Mouse (Mus musculus): ENCODE measurements at regions not wholly inside any gene's neighbourhood (a gene's known extent, or its start where the extent isn't known, plus 50 kb on each side); places are given as distances from the start of the nearest gene placed in this dataset.

DNA sequence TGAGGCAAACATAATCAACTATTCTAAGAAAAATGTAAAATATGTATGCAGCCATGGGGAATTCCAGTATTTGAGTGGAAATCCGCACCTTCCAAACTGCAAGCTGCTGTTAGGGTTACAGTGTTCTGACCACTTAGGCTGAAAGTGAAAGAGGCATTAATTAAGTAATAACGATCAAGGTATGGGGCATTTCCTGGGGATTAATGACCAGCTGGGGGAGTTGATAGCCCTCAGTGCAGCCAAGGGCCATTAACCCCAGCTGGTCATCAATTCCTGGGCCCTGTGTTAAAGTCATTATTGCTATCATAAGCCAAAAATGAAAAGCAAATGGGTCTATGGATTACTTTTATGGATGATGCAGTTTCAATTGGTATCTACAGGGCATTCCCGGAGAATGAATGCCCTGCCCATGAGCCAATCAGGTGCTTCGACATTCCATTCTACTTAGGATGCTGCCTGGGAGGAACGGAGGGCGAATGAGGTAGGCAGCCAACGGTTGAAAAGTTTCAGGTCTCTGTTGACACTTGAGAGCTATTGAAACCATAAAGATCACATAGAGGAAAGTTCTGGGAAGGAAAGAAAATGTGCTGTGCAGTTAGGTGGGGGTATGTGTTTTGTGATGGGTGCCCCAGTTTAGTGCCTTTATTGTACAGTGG is 257.2 kb upstream of the Dph6 start:
- 73% methylated on average over 7 of the region's 7 CpGs for WGBS
- H3K4me1 ChIP-seq (ENCODE audit: control insufficient read depth, insufficient read depth), result no peaks in the 10 kb centered on the region; the same call in 1 of the 2 replicates
- H3K27ac ChIP-seq (ENCODE audit: low read depth), result no peak overlapping the region
- no peak overlapping the region for H3K4me3 ChIP-seq (ENCODE audit: low read depth, low read length)
- H3K36me3 ChIP-seq (replicated peaks; ENCODE audit: control insufficient read depth, insufficient read depth, low read length), result no peaks in the 10 kb centered on the region
- H3K9me3 ChIP-seq (replicated peaks; ENCODE audit: control insufficient read depth, low read length), result no peaks in the 10 kb centered on the region
- ATAC-seq (ENCODE audit: insufficient read depth, low read depth) (no peak), DNase-seq (ENCODE audit: low spot score) (no peak)
- H3K27me3 ChIP-seq (ENCODE audit: control insufficient read depth, insufficient read depth, low read length), result no peaks in the 10 kb centered on the region
- no peak overlapping the region for H3K9ac ChIP-seq (replicated peaks; ENCODE audit: low read depth, low read length)
- TF ChIP-seq EP300 (IDR thresholded peaks at IDR 0.05; ENCODE audit: low read depth) (no peak), CTCF (IDR thresholded peaks at IDR 0.05; ENCODE audit: low read depth) (no peak)
- H3K4me2 ChIP-seq (ENCODE audit: low read depth, low read length), result no peak overlapping the region

DNA sequence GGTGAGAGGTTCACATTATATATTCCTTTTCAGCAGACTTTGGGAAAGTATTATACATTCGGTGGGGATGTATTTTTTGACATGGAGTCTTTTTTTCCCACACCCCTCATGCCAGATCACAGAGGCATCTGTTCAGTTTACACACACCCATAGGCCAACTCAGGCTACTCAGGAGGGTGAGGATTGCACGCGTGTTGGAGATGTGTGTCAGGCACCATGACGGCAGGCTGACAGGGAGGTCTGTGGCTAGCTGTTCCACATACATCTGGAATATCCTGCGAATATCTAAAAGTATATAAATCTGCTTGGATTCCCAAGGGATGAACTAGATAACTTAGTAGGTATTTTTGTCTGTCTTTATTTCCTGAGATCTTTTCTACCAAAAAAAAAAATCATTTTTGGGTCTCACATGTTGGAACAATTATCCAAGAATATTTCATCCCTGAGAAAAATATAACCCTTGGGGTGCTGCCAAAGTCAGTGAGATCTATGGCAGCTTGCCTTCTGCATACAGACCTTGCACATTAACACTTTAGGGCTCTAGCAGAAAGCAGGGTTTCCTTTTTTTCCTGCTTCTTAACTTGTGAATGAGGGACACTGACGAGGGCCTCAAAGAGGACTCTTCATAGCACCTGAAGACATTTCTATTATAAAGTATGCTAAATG is 260.4 kb upstream of the Dph6 start:
- Histone ChIP-seq H3K4me1 (ENCODE audit: control insufficient read depth, insufficient read depth) (no peaks in the 10 kb centered on the region; the same call in 1 of the 2 replicates), H3K4me3 (ENCODE audit: low read depth, low read length) (no peak overlapping the region), H3K36me3 (replicated peaks; ENCODE audit: control insufficient read depth, insufficient read depth, low read length) (no peaks in the 10 kb centered on the region), H3K27me3 (ENCODE audit: control insufficient read depth, insufficient read depth, low read length) (no peaks in the 10 kb centered on the region), H3K9me3 (replicated peaks; ENCODE audit: control insufficient read depth, low read length) (no peaks in the 10 kb centered on the region), H3K9ac (replicated peaks; ENCODE audit: low read depth, low read length) (no peak overlapping the region), H3K4me2 (ENCODE audit: low read depth, low read length) (no peak overlapping the region), H3K27ac (ENCODE audit: low read depth) (no peak overlapping the region)
- 64% methylated on average over 6 of the region's 6 CpGs for WGBS
- DNase-seq (ENCODE audit: low spot score), result no peak
- no peak for ATAC-seq (ENCODE audit: insufficient read depth, low read depth)
- no peak for TF ChIP-seq EP300 (IDR thresholded peaks at IDR 0.05; ENCODE audit: low read depth)
- TF ChIP-seq CTCF (IDR thresholded peaks at IDR 0.05; ENCODE audit: low read depth), result no peak

DNA sequence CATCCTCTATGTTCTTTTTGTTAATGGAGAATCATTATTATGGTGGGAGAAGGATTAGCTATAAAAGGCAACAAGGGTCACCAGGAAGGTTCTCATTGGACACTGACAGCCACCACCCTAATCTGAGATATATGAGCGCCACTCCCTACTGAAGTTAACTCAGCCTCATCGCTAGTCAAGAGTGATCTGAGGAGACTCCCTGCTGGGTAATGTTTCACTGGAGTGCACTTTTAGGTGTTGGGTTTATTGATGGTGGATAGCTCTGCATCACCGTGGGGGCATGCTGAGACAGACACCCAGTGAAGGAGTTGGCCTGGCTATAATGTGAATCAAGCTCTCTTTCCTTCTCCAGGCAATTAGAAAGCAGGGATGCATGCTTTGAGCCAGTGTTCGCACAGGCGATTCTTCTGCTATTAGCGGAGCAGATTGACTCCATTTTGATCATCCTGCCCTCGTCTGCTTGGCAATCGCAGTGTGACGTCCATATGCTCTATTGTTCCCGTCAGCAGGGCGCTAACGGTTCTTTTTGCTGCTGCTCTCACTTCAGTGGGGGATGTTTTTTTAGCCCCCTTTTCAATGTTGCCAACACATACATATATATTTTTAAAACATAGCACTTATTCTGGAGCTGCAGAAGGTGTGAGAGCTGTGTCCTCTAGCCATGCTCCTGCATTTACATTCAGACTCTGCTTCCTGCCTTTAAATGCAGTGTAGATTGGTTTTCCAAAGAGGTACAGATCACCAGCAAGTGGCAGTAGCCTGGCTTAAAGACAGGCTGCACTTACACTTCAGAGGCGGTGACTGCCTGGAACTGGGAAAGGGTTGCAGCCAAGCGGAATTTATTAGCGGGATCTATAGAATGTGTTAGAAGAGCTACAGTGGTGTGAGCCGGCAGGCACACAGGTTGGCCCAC is 263.9 kb upstream of the Dph6 start:
- ATAC-seq (ENCODE audit: insufficient read depth, low read depth), result no peak

DNA sequence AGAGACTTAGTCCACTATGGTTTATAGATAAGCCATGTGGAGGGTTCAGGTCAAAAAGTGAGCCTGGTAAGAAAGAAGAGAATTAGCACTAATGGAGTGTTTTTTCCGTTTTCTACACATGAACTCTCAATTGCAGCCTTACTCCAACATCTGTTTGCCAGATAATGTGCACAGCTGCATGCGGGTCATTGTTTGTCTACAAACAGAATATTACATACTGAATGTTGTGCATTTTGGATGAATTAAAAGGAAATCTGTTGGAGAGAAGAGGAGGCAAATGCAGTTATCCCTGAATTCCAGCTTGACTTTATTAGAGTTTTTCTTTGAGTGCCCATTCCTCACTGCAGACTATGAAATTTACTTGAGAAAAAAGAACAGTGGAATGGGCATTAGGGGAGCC is 269.1 kb upstream of the Dph6 start:
- Histone ChIP-seq H3K9ac (replicated peaks; ENCODE audit: low read depth, low read length) (no peak overlapping the region), H3K9me3 (replicated peaks; ENCODE audit: control insufficient read depth, low read length) (no peaks in the 10 kb centered on the region), H3K27me3 (ENCODE audit: control insufficient read depth, insufficient read depth, low read length) (no peaks in the 10 kb centered on the region), H3K4me1 (ENCODE audit: control insufficient read depth, insufficient read depth) (no peaks in the 10 kb centered on the region), H3K27ac (ENCODE audit: low read depth) (no peak overlapping the region), H3K36me3 (replicated peaks; ENCODE audit: control insufficient read depth, insufficient read depth, low read length) (no peaks in the 10 kb centered on the region), H3K4me3 (ENCODE audit: low read depth, low read length) (no peak overlapping the region), H3K4me2 (ENCODE audit: low read depth, low read length) (no peak overlapping the region)
- DNase-seq (ENCODE audit: low spot score) (no peak), ATAC-seq (ENCODE audit: insufficient read depth, low read depth) (no peak)
- WGBS, result 79% methylated on average over 2 of the region's 2 CpGs
- TF ChIP-seq CTCF (IDR thresholded peaks at IDR 0.05; ENCODE audit: low read depth), result no peak
- TF ChIP-seq EP300 (IDR thresholded peaks at IDR 0.05; ENCODE audit: low read depth), result no peak

More for the DNA sequence above, 263.9 kb upstream of the Dph6 start:
- no peaks in the 10 kb centered on the region; the same call in 1 of the 2 replicates for H3K4me1 ChIP-seq (ENCODE audit: control insufficient read depth, insufficient read depth)
- H3K36me3 ChIP-seq (replicated peaks; ENCODE audit: control insufficient read depth, insufficient read depth, low read length), result no peaks in the 10 kb centered on the region
- no peak for DNase-seq (ENCODE audit: low spot score)
- no peaks in the 10 kb centered on the region for H3K27me3 ChIP-seq (ENCODE audit: control insufficient read depth, insufficient read depth, low read length)
- H3K9me3 ChIP-seq (replicated peaks; ENCODE audit: control insufficient read depth, low read length), result no peaks in the 10 kb centered on the region
- TF ChIP-seq CTCF (IDR thresholded peaks at IDR 0.05; ENCODE audit: low read depth) (no peak), EP300 (IDR thresholded peaks at IDR 0.05; ENCODE audit: low read depth) (no peak)
- H3K4me2 ChIP-seq (ENCODE audit: low read depth, low read length), result no peak overlapping the region
- H3K9ac ChIP-seq (replicated peaks; ENCODE audit: low read depth, low read length), result no peak overlapping the region
- H3K4me3 ChIP-seq (ENCODE audit: low read depth, low read length), result no peak overlapping the region
- WGBS, result 85% methylated on average over 16 of the region's 16 CpGs
- no peak overlapping the region for H3K27ac ChIP-seq (ENCODE audit: low read depth)

DNA sequence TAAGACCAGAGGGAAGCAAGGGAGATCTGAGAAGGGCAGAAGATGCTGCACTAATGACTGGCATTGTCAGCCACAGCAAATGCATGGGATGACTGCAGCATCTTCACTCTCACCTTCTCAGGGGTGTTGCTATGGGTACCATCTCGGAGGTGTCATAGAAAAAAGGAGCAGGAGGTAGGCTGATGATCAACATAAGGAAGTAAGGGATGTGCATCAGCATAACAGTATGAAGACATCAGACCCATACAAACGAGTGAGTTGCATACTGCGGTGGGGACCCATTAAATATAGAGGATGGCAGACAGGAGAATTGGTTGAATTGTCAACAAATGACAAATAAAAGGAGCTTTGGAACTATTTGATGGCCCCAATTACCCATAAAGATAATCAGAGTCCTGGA is 280.7 kb upstream of the Dph6 start:
- DNase-seq (ENCODE audit: low spot score), result no peak
- no peaks in the 10 kb centered on the region for H3K36me3 ChIP-seq (replicated peaks; ENCODE audit: control insufficient read depth, insufficient read depth, low read length)
- H3K4me1 ChIP-seq (ENCODE audit: control insufficient read depth, insufficient read depth), result no peaks in the 10 kb centered on the region
- no peak overlapping the region for H3K4me2 ChIP-seq (ENCODE audit: low read depth, low read length)
- H3K9ac ChIP-seq (replicated peaks; ENCODE audit: low read depth, low read length), result no peak overlapping the region
- no peaks in the 10 kb centered on the region for H3K27me3 ChIP-seq (ENCODE audit: control insufficient read depth, insufficient read depth, low read length)
- ATAC-seq (ENCODE audit: insufficient read depth, low read depth), result no peak
- H3K27ac ChIP-seq (ENCODE audit: low read depth), result no peak overlapping the region
- no peaks in the 10 kb centered on the region for H3K9me3 ChIP-seq (replicated peaks; ENCODE audit: control insufficient read depth, low read length)
- no peak overlapping the region for H3K4me3 ChIP-seq (ENCODE audit: low read depth, low read length)
- TF ChIP-seq CTCF (IDR thresholded peaks at IDR 0.05; ENCODE audit: low read depth) (no peak), EP300 (IDR thresholded peaks at IDR 0.05; ENCODE audit: low read depth) (no peak)
- WGBS, result 72% methylated on average over 3 of the region's 3 CpGs

All from heart, postnatal 0 days (tissue).